Mouse (Mus musculus): ENCODE results near the gene Prrx2. TPM values are rescaled to one million over a fixed set of nuclear protein-coding genes. Genes with fewer than 3 reads are reported as not detected.

The Prrx2 gene
- polyA plus RNA-seq, 1 experiment from 2014 or later, result 10.8 TPM

DNA sequence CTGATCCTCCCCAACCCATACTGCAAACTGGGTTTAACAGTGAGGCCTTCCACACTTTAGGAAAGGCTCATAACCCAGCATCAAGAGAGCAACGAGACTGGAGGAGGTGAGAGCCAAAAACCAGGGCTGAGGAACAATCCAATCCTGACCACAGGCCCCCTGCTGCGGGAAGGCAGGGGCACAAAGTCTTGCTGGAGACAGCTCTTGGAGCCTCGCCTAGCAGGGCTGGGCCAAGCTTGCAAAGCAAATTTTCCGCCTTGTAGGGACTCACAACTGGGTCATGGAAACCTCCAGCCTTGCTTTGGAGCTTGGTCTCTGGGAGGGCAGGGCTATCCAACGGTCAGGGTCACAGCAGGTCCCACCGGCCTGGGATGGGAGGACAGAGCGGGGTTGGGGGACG is 36.1 kb downstream of the Prrx2 start:
- ATAC-seq (replicated peaks; ENCODE audit: extremely low read depth, insufficient read depth, low FRiP score), result no peak
- Histone ChIP-seq H3K9me3 (replicated peaks; ENCODE audit: control insufficient read depth, low read length) (no peaks in the 10 kb centered on the region), H3K9ac (ENCODE audit: low read length) (no peak overlapping the region), H3K36me3 (ENCODE audit: control insufficient read depth, insufficient read depth) (no peaks in the 10 kb centered on the region), H3K27ac (ENCODE audit: low read length) (no peak overlapping the region), H3K4me3 (ENCODE audit: low read length) (no peak overlapping the region), H3K4me1 (ENCODE audit: control insufficient read depth, insufficient read depth, low read length) (peaks cover 16% of the 10 kb centered on the region), H3K4me2 (ENCODE audit: low read depth, low read length) (no peak overlapping the region), H3K27me3 (ENCODE audit: control insufficient read depth, insufficient read depth, low read length) (no peaks in the 10 kb centered on the region)
- 82% methylated on average over 8 of the region's 8 CpGs for WGBS

DNA sequence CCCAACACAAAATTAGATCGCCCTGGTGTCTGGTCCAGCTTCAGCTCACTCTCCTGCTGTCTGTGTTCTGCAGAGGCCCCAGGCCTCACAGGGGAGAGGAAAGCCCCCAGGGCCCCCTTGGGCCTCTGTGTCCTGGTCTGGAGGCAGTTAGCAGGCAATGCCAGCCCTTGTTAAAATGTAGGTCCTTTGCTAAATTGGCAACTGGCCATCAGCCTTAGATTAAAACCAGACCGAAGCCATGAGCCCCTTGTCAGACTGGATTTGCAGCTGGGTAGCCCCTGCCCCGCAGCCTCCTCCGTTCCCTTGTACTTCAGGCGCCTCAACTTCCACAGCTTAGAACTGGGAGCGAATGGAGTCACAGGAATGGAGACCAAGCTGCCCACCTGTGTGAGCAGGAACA is 37.9 kb downstream of the Prrx2 start:
- Histone ChIP-seq H3K4me3 (ENCODE audit: low read length) (no peak overlapping the region), H3K9me3 (replicated peaks; ENCODE audit: control insufficient read depth, low read length) (no peaks in the 10 kb centered on the region), H3K27ac (ENCODE audit: low read length) (peak overlapping the region; percentile 26; the same call in 1 of the 2 replicates), H3K36me3 (ENCODE audit: control insufficient read depth, insufficient read depth) (no peaks in the 10 kb centered on the region), H3K9ac (ENCODE audit: low read length) (no peak overlapping the region; the same call in 1 of the 2 replicates), H3K4me1 (ENCODE audit: control insufficient read depth, insufficient read depth, low read length) (peaks cover 22% of the 10 kb centered on the region), H3K4me2 (ENCODE audit: low read depth, low read length) (no peak overlapping the region), H3K27me3 (ENCODE audit: control insufficient read depth, insufficient read depth, low read length) (no peaks in the 10 kb centered on the region)
- WGBS, result 46% methylated on average over 6 of the region's 6 CpGs
- ATAC-seq (replicated peaks; ENCODE audit: extremely low read depth, insufficient read depth, low FRiP score), result no peak; the same call in 1 of the 2 replicates

DNA sequence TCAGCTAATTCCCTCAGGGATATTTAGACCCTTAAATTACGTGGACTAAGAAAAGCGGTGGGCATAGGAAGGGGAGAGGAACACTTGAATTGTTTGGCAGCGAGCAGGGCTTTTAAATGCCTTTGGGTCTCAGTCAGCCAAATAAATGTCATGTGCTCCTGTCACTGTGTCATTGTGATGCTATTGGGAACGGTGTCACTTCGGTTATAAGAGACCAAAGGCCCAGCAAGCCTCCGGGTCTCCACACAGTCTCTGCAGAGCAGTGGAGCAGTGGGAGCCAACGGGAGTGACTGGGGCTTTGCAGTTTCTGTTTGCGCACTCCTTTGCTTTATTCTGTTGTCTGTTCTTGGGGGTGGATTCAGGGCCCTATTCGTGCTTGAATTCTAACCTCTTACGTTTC is 39.7 kb downstream of the Prrx2 start:
- Histone ChIP-seq H3K9ac (ENCODE audit: low read length) (0 out of 2 replicates have a peak overlapping the region, but pooled peaks have one; percentile 1), H3K9me3 (replicated peaks; ENCODE audit: control insufficient read depth, low read length) (no peaks in the 10 kb centered on the region; the same call in 1 of the 2 replicates), H3K27me3 (ENCODE audit: control insufficient read depth, insufficient read depth, low read length) (no peaks in the 10 kb centered on the region), H3K4me2 (ENCODE audit: low read depth, low read length) (0 out of 2 replicates have a peak overlapping the region, but pooled peaks have one; percentile 0), H3K4me3 (ENCODE audit: low read length) (no peak overlapping the region), H3K27ac (ENCODE audit: low read length) (peak overlapping the region; percentile 20), H3K4me1 (ENCODE audit: control insufficient read depth, insufficient read depth, low read length) (peaks cover 22% of the 10 kb centered on the region), H3K36me3 (ENCODE audit: control insufficient read depth, insufficient read depth) (peaks cover 3% of the 10 kb centered on the region; the same call in 1 of the 2 replicates)
- 0 out of 2 replicates have a peak, but pooled peaks have one; percentile 49 for ATAC-seq (replicated peaks; ENCODE audit: extremely low read depth, insufficient read depth, low FRiP score)
- WGBS, result 45% methylated on average over 10 of the region's 10 CpGs

DNA sequence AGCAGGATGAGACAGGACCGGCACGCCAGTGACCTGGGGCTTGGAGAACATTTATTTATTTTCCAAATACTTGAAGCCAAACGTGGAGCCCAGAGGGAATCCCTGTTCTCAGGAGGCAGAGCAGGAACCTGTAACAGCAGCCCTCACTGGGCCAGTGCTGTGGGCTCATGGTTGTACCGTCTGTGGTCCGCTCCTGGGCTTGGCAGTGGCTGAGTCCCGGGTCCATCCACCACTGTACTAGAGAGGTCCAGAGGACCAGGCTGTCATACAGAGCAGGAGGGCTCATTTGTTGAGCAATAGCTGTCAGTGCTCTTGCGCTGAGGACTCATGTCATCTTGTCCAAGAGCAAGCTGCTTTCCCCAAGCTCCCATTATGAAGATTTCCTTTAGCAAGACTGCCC is 40.3 kb downstream of the Prrx2 start:
- peak overlapping the region; percentile 7 for H3K27ac ChIP-seq (ENCODE audit: low read length)
- ATAC-seq (replicated peaks; ENCODE audit: extremely low read depth, insufficient read depth, low FRiP score), result no peak
- no peaks in the 10 kb centered on the region; the same call in 1 of the 2 replicates for H3K9me3 ChIP-seq (replicated peaks; ENCODE audit: control insufficient read depth, low read length)
- WGBS, result 71% methylated on average over 7 of the region's 7 CpGs
- H3K27me3 ChIP-seq (ENCODE audit: control insufficient read depth, insufficient read depth, low read length), result no peaks in the 10 kb centered on the region
- peaks cover 6% of the 10 kb centered on the region; the same call in 1 of the 2 replicates for H3K36me3 ChIP-seq (ENCODE audit: control insufficient read depth, insufficient read depth)
- no peak overlapping the region for H3K4me3 ChIP-seq (ENCODE audit: low read length)
- H3K4me2 ChIP-seq (ENCODE audit: low read depth, low read length), result no peak overlapping the region
- 0 out of 2 replicates have a peak overlapping the region, but pooled peaks have one; percentile 1 for H3K9ac ChIP-seq (ENCODE audit: low read length)
- peaks cover 22% of the 10 kb centered on the region for H3K4me1 ChIP-seq (ENCODE audit: control insufficient read depth, insufficient read depth, low read length)

DNA sequence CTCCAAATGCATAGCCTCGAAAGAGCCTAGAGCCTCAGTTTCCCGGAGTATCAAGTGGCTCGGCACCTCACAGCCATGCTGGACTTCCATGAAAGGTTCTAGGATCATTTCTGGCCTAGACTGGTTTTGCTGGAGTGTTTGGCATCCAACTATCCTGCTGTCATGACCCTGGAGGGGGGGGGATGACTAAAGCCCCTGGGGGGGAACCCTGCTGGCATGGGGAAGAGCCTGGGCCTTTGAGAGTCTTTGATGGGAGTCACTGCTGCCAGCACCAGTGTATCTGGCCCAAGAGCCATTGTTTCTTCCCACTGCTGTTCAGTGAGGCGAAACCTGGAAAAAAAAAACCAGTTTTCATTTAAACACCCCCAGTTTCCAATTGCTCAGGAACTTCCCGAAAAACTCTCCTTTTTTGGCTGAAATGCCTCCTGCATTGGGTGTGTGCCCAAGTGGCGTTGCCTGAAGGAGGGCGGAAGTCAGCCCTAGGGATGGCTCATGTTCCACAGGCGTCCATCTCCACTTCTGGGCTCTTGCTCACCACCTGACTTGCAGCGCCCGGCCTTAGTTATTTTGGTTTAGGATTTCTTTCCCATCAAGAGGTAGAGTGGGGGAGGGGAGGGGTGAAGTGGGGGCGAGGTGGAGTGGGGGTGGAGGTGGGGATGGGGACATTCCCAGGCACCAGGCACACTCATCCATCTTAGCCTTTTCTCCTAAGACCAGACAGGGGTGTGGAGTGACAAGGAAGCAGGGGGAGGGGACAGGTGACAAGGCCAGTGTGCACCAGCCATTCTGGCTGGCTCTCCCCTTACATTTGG is 41.1 kb downstream of the Prrx2 start:
- no peaks in the 10 kb centered on the region for H3K27me3 ChIP-seq (ENCODE audit: control insufficient read depth, insufficient read depth, low read length)
- WGBS, result 49% methylated on average over 11 of the region's 11 CpGs
- H3K4me2 ChIP-seq (ENCODE audit: low read depth, low read length), result no peak overlapping the region
- H3K27ac ChIP-seq (ENCODE audit: low read length), result no peak overlapping the region
- H3K36me3 ChIP-seq (ENCODE audit: control insufficient read depth, insufficient read depth), result peaks cover 6% of the 10 kb centered on the region; the same call in 1 of the 2 replicates
- no peak overlapping the region for H3K4me3 ChIP-seq (ENCODE audit: low read length)
- peaks cover 22% of the 10 kb centered on the region for H3K4me1 ChIP-seq (ENCODE audit: control insufficient read depth, insufficient read depth, low read length)
- no peaks in the 10 kb centered on the region; the same call in 1 of the 2 replicates for H3K9me3 ChIP-seq (replicated peaks; ENCODE audit: control insufficient read depth, low read length)
- ATAC-seq (replicated peaks; ENCODE audit: extremely low read depth, insufficient read depth, low FRiP score), result no peak
- H3K9ac ChIP-seq (ENCODE audit: low read length), result no peak overlapping the region

DNA sequence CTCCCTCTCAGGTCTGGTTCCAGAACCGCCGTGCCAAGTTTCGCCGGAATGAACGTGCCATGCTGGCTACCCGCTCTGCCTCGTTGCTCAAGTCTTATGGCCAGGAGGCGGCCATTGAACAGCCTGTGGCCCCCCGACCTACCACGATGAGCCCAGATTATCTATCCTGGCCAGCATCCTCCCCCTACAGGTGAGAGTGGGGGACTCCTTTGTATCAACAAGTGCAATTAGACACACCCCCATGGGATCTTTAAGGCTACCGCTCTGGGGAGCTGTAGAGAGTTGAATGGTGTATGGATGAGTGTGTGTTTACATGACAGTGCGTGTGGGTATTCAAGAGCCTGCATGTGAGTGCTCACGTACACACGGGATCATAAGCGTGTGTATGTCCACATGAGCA is 44.7 kb downstream of the Prrx2 start:
- H3K4me2 ChIP-seq (ENCODE audit: low read depth, low read length), result no peak overlapping the region
- peaks cover 6% of the 10 kb centered on the region; the same call in 1 of the 2 replicates for H3K36me3 ChIP-seq (ENCODE audit: control insufficient read depth, insufficient read depth)
- 93% methylated on average over 15 of the region's 15 CpGs for WGBS
- no peak overlapping the region for H3K27ac ChIP-seq (ENCODE audit: low read length)
- H3K9me3 ChIP-seq (replicated peaks; ENCODE audit: control insufficient read depth, low read length), result no peaks in the 10 kb centered on the region; the same call in 1 of the 2 replicates
- ATAC-seq (replicated peaks; ENCODE audit: extremely low read depth, insufficient read depth, low FRiP score), result no peak
- H3K4me3 ChIP-seq (ENCODE audit: low read length), result no peak overlapping the region
- no peaks in the 10 kb centered on the region for H3K27me3 ChIP-seq (ENCODE audit: control insufficient read depth, insufficient read depth, low read length)
- no peak overlapping the region for H3K9ac ChIP-seq (ENCODE audit: low read length)
- H3K4me1 ChIP-seq (ENCODE audit: control insufficient read depth, insufficient read depth, low read length), result peaks cover 17% of the 10 kb centered on the region

DNA sequence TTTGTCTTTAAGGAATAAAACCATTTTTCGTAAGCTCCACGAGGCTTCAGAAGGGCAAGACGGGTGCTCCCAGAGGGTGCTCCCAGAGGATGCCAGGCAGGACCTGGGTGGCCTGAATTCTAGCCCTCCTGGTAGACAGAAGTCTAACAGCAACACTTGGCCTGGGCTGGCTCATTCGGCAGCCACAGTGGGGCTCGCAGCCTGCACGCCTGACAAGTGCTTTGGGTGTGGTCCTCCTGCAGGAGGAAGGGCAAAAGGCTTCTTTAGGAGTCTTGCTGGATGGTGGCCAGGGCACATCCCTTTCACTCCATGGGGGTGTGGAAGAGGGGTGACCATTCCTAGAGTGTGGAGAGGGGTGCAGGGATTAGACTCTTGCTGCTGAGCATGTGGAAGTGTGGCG is 46.4 kb downstream of the Prrx2 start:
- H3K36me3 ChIP-seq (ENCODE audit: control insufficient read depth, insufficient read depth), result peaks cover 12% of the 10 kb centered on the region
- no peak overlapping the region for H3K4me2 ChIP-seq (ENCODE audit: low read depth, low read length)
- H3K27me3 ChIP-seq (ENCODE audit: control insufficient read depth, insufficient read depth, low read length), result no peaks in the 10 kb centered on the region
- H3K9ac ChIP-seq (ENCODE audit: low read length), result no peak overlapping the region
- H3K4me3 ChIP-seq (ENCODE audit: low read length), result no peak overlapping the region
- WGBS, result 81% methylated on average over 7 of the region's 7 CpGs
- no peak for ATAC-seq (replicated peaks; ENCODE audit: extremely low read depth, insufficient read depth, low FRiP score)
- peaks cover 3% of the 10 kb centered on the region; the same call in 1 of the 2 replicates for H3K9me3 ChIP-seq (replicated peaks; ENCODE audit: control insufficient read depth, low read length)
- H3K4me1 ChIP-seq (ENCODE audit: control insufficient read depth, insufficient read depth, low read length), result peaks cover 2% of the 10 kb centered on the region; the same call in 1 of the 2 replicates
- no peak overlapping the region for H3K27ac ChIP-seq (ENCODE audit: low read length)

DNA sequence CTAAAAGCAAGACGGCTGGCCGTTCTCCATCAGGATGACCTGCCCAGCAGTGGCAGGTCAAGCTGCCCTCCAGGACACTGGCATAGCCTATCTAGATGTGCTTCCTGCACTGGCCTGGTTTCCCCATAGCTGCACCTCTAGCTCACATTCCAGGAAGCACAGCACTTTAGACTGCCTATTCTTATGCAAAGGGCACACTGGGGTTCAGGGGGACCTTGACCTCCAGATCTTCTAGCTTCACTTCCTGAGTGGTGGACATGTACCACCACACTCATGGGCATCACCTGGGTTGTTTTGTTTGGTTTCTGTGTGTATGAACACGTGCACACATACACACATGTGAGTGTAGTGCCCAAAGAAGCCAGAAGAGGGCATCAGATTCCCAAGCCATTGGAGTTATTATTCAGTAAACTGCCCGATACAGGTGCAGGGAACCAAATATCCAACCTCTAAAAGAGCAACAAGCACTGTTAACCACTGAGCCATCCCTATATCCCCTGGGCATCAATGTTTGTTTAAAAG is 50.1 kb downstream of the Prrx2 start:
- no peak overlapping the region for H3K4me2 ChIP-seq (ENCODE audit: low read depth, low read length)
- H3K9ac ChIP-seq (ENCODE audit: low read length), result no peak overlapping the region
- WGBS, result 93% methylated on average over 4 of the region's 4 CpGs
- no peaks in the 10 kb centered on the region for H3K27me3 ChIP-seq (ENCODE audit: control insufficient read depth, insufficient read depth, low read length)
- H3K27ac ChIP-seq (ENCODE audit: low read length), result no peak overlapping the region
- H3K36me3 ChIP-seq (ENCODE audit: control insufficient read depth, insufficient read depth), result peaks cover 6% of the 10 kb centered on the region
- H3K4me1 ChIP-seq (ENCODE audit: control insufficient read depth, insufficient read depth, low read length), result no peaks in the 10 kb centered on the region
- H3K4me3 ChIP-seq (ENCODE audit: low read length), result no peak overlapping the region
- ATAC-seq (replicated peaks; ENCODE audit: extremely low read depth, insufficient read depth, low FRiP score), result no peak
- 0 out of 2 replicates have a peak, but pooled peaks cover 3% of the 10 kb centered on the region for H3K9me3 ChIP-seq (replicated peaks; ENCODE audit: control insufficient read depth, low read length)
